Mouse (Mus musculus) ES-E14 (cell line): Measurements from ENCODE around the gene Sema4a. TPM values are rescaled to one million over a fixed set of nuclear protein-coding genes. Genes with fewer than 3 reads are reported as not detected.

ENCODE experiments used
- DNase-seq: peaks from one replicate; pipeline ENCODE4 v3.0.0-alpha.2; 2013; ENCODE audit warnings: low read depth, low spot score
- H3K27ac ChIP-seq: 2 replicates; pipeline ENCODE4 v1.5.1; 2012; ENCODE audit warnings: low read depth, mild to moderate bottlenecking, low read length, moderate library complexity, mixed read lengths; ENCODE audit not compliant: poor library complexity, insufficient read depth, severe bottlenecking
- H3K36me3 ChIP-seq: 2 replicates; pipeline ENCODE4 v1.6.1; 2012; ENCODE audit warnings: mild to moderate bottlenecking, low read length, moderate library complexity, mixed read lengths; ENCODE audit not compliant: control insufficient read depth, poor library complexity, insufficient read depth, severe bottlenecking
- H3K4me1 ChIP-seq, 2 experiments: fragments of 150-350 bp in 1 of 2; sonication (generic) in 1 of 2; 2 replicates each; pipeline ENCODE4 v1.6.1; 2012; ENCODE audit warnings: low read length in 2 of 2, mild to moderate bottlenecking in 1 of 2, mixed read lengths in 1 of 2; ENCODE audit not compliant: control insufficient read depth in 2 of 2, insufficient read depth in 2 of 2, poor library complexity in 1 of 2
- H3K4me3 ChIP-seq, 2 experiments: fragments of 150-350 bp in 1 of 2; sonication (generic) in 1 of 2; 2 replicates each; pipeline ENCODE4 v1.5.1; 2012; ENCODE audit warnings: low read length in 2 of 2, low read depth in 1 of 2, mild to moderate bottlenecking in 1 of 2, mixed read lengths in 1 of 2; ENCODE audit not compliant: insufficient read depth in 1 of 2, poor library complexity in 1 of 2, severe bottlenecking in 1 of 2
- H3K9ac ChIP-seq: 2 replicates; pipeline ENCODE4 v1.6.1; 2012; ENCODE audit warnings: low read depth, mild to moderate bottlenecking, low read length, mixed read lengths; ENCODE audit not compliant: poor library complexity, insufficient read depth, severe bottlenecking
- H3K9me3 ChIP-seq: fragments of 150-350 bp; sonication (generic); 2 replicates; pipeline ENCODE4 v1.6.1; 2012; ENCODE audit warnings: low read depth, mild to moderate bottlenecking, low read length; ENCODE audit not compliant: control insufficient read depth, insufficient read depth
- CHD2 ChIP-seq: IDR thresholded peaks from 2 replicates; pipeline ENCODE4 v1.6.1; 2014; ENCODE audit warnings: mild to moderate bottlenecking, low read depth, low read length, inconsistent platforms
- HCFC1 ChIP-seq: IDR thresholded peaks from 2 replicates; pipeline ENCODE4 v1.6.1; 2012; ENCODE audit warnings: low read length, inconsistent platforms, borderline replicate concordance; ENCODE audit not compliant: insufficient read depth
- MAFK ChIP-seq: IDR thresholded peaks from 2 replicates; pipeline ENCODE4 v1.6.1; 2014; ENCODE audit warnings: mild to moderate bottlenecking, low read depth, low read length, inconsistent platforms; ENCODE audit not compliant: insufficient read depth
- ZC3H11A ChIP-seq: IDR thresholded peaks from 2 replicates; pipeline ENCODE4 v1.6.1; 2012; ENCODE audit warnings: low read depth, mild to moderate bottlenecking, inconsistent platforms, low read length, borderline replicate concordance
- ZNF384 ChIP-seq: IDR thresholded peaks from 2 replicates; pipeline ENCODE4 v1.6.1; 2012; ENCODE audit warnings: low read depth, low read length, inconsistent platforms
- in situ Hi-C, 2 experiments: fragments of 600-800 bp; cut with MboI; formaldehyde crosslinking; loops; one replicate each; pipeline ENCODE4 v1.15.1; 2025; ENCODE audit warnings: low sequenced_read_pairs in 2 of 2, inconsistent platforms in 1 of 2; ENCODE audit not compliant: unreplicated experiment in 2 of 2
- total RNA-seq: library from RNA; depleted of rRNA; stranded (reverse); fragments of 300-350 nt; gene quantifications from 2 replicates; pipeline ENCODE4 v1.2.3, GENCODE M21; 2012; rRNA removed

Gene Sema4a
- total RNA-seq, 1 experiment, result 8.8 TPM

GRCm38 (mm10) chr3:88395288-88395687 is 65.7 kb downstream of the Sema4a start:
- TF ChIP-seq ZC3H11A, result no peak
- no peak for TF ChIP-seq ZNF384
- TF ChIP-seq CHD2, result no peak
- no peak for TF ChIP-seq MAFK
- TF ChIP-seq HCFC1, result no peak
- no peaks in the 10 kb centered on the region for H3K9me3 ChIP-seq
- peaks cover 25% of the 10 kb centered on the region; the same call in 1 of the 2 replicates for H3K36me3 ChIP-seq
- no peak for DNase-seq
- no peak overlapping the region for H3K4me3 ChIP-seq
- no peak overlapping the region for H3K27ac ChIP-seq
- no peak overlapping the region for H3K9ac ChIP-seq
- in situ Hi-C loops, result no loop called here
- peaks cover 0 to 2% of the 10 kb centered on the region in 2 experiments; a peak in 1 of 4 replicates for H3K4me1 ChIP-seq

- Histone ChIP-seq H3K9ac (no peak overlapping the region), H3K36me3 (peaks cover 19% of the 10 kb centered on the region), H3K4me1 (peaks cover 0 to 2% of the 10 kb centered on the region in 2 experiments; a peak in 1 of 4 replicates), H3K9me3 (no peaks in the 10 kb centered on the region), H3K27ac (no peak overlapping the region), H3K4me3 (0 out of 4 replicates have a peak overlapping the region, but pooled peaks of 1 of the 2 experiments have one; percentile 17)
- DNase-seq, result no peak
- TF ChIP-seq MAFK, result no peak
- TF ChIP-seq ZNF384, result no peak
- no peak for TF ChIP-seq CHD2
- TF ChIP-seq ZC3H11A, result no peak
- TF ChIP-seq HCFC1, result no peak
- in situ Hi-C loops, result no loop called here
These were observed 67.1 kb downstream of the Sema4a start for GRCm38 (mm10) chr3:88393776-88394375.

Other genes with a start within 250 kb of the Sema4a start
- 3.4 and 4.6 TPM in 2 replicates for gene Rhbg, start 206.5 kb downstream of the Sema4a start, total RNA-seq
- 2.4 and 2.9 TPM in 2 replicates for gene Gm38392, start 174.0 kb downstream of the Sema4a start, total RNA-seq
- 8.4 and 16.7 TPM in 2 replicates for gene Tsacc, start 164.2 kb downstream of the Sema4a start, total RNA-seq
- 793 and 920 TPM in 2 replicates for gene Cct3, start 164.1 kb downstream of the Sema4a start, total RNA-seq
- 147 and 226 TPM in 2 replicates for gene Glmp, start 136.2 kb downstream of the Sema4a start, total RNA-seq
- 24.3 and 39.5 TPM in 2 replicates for gene Tmem79, start 125.0 kb downstream of the Sema4a start, total RNA-seq
- 182 and 230 TPM in 2 replicates for gene Smg5, start 124.9 kb downstream of the Sema4a start, total RNA-seq
- 1.6 and 2.2 TPM in 2 replicates for gene Paqr6, start 96.6 kb downstream of the Sema4a start, total RNA-seq
- 2.6 and 3.2 TPM in 2 replicates for gene Bglap3, start 88.4 kb downstream of the Sema4a start, total RNA-seq
- gene Bglap2, start 82.5 kb downstream of the Sema4a start, total RNA-seq, result not detected in 2 replicates
- not detected in 2 replicates for gene Bglap, start 76.7 kb downstream of the Sema4a start, total RNA-seq
- gene Pmf1, start 50.9 kb downstream of the Sema4a start, total RNA-seq, result 89.5 and 97.0 TPM in 2 replicates
- 13.6 and 17.1 TPM in 2 replicates for gene Slc25a44, start 36.0 kb downstream of the Sema4a start, total RNA-seq
- 80.1 and 121 TPM in 2 replicates for gene Lmna, start 48.8 kb upstream of the Sema4a start, total RNA-seq
- gene Mex3a, start 71.2 kb upstream of the Sema4a start, total RNA-seq, result 24.9 and 29.8 TPM in 2 replicates
- gene Rab25, start 87.1 kb upstream of the Sema4a start, total RNA-seq, result 2.1 and 4.0 TPM in 2 replicates
- 108 and 112 TPM in 2 replicates for gene Lamtor2, start 91.9 kb upstream of the Sema4a start, total RNA-seq
- gene Ubqln4, start 92.6 kb upstream of the Sema4a start, total RNA-seq, result 103 and 135 TPM in 2 replicates
- gene Ssr2, start 114.7 kb upstream of the Sema4a start, total RNA-seq, result 827 and 1,221 TPM in 2 replicates
- 50.8 and 80.0 TPM in 2 replicates for gene Arhgef2, start 144.8 kb upstream of the Sema4a start, total RNA-seq
- gene Rxfp4, start 192.0 kb upstream of the Sema4a start, total RNA-seq, result not detected in 2 replicates
- 85.5 and 112 TPM in 2 replicates for gene Khdc4, start 224.6 kb upstream of the Sema4a start, total RNA-seq